Mouse (Mus musculus) G1E (cell line): ENCODE measurements around the gene Cmip. TPM values are rescaled to one million over a fixed set of nuclear protein-coding genes. Genes with fewer than 3 reads are reported as not detected.
A peak's percentile ranks its signal among the peaks of the same experiment; 100 is the strongest.

Experiments
- ATAC-seq: 2 replicates; pipeline ENCODE4 v1.8.0; 2016; ENCODE audit warnings: mild to moderate bottlenecking; ENCODE audit not compliant: insufficient number of reproducible peaks, poor library complexity, low FRiP score, severe bottlenecking; ENCODE audit errors: extremely low read depth
- DNase-seq: peaks from one replicate; pipeline ENCODE4 v3.0.0; 2012; ENCODE audit warnings: low spot score
- H3K27me3 ChIP-seq: 2 replicates; pipeline ENCODE4 v1.6.1; 2012; ENCODE audit warnings: mild to moderate bottlenecking, low read length, inconsistent platforms; ENCODE audit not compliant: insufficient read depth
- H3K36me3 ChIP-seq: replicated peaks from 2 replicates; pipeline ENCODE3; 2012; ENCODE audit warnings: mild to moderate bottlenecking, inconsistent platforms
- H3K4me1 ChIP-seq: 2 replicates; pipeline ENCODE4 v1.6.1; 2012; ENCODE audit warnings: low read depth, low read length, inconsistent platforms, mixed read lengths; ENCODE audit not compliant: insufficient read depth
- H3K4me3 ChIP-seq: 2 replicates; pipeline ENCODE4 v1.5.1; 2012; ENCODE audit warnings: low read depth, mild to moderate bottlenecking, inconsistent platforms, low read length, moderate library complexity, mixed read lengths
- H3K9me3 ChIP-seq: replicated peaks from 2 replicates; pipeline ENCODE4 v1.6.1; 2012; ENCODE audit warnings: inconsistent platforms
- CTCF ChIP-seq: IDR thresholded peaks from 2 replicates; pipeline ENCODE4 v1.5.1; 2012; ENCODE audit warnings: low read depth, low read length, inconsistent platforms, mixed read lengths
- GATA1 ChIP-seq: IDR thresholded peaks from 2 replicates; pipeline ENCODE4 v1.6.1; 2012; ENCODE audit warnings: borderline replicate concordance, low read length, inconsistent platforms, mixed read lengths
- GATA2 ChIP-seq: IDR thresholded peaks from 2 replicates; pipeline ENCODE4 v1.6.1; 2012; ENCODE audit warnings: low read depth, low read length, inconsistent platforms, borderline replicate concordance
- POLR2AphosphoS5 ChIP-seq: IDR thresholded peaks from 2 replicates; pipeline ENCODE4 v1.6.1; 2012; ENCODE audit warnings: low read depth, low read length, inconsistent platforms; ENCODE audit not compliant: insufficient replicate concordance
- TAL1 ChIP-seq: conservative IDR thresholded peaks from 2 replicates; pipeline ENCODE4 v1.6.1; 2012; ENCODE audit warnings: low read depth, low read length, inconsistent platforms, mixed read lengths
- polyA plus RNA-seq: library from polyadenylated mRNA; stranded (reverse); fragments of >175 nt; gene quantifications from 2 replicates; pipeline ENCODE4 v1.2.3, GENCODE M21; 2012
- total RNA-seq, 2 experiments: library from RNA; stranded (forward) in 1 of 2; stranded (reverse) in 1 of 2; fragments of 200-1000 nt in 1 of 2; fragments of >200 nt in 1 of 2; fragmentation: Nextera tagmentation in 1 of 2; gene quantifications; 2 replicates each; pipeline ENCODE4 v1.2.3; 2014 to 2017

The Cmip gene
- total and polyA plus RNA-seq, 3 experiments: 5.8 to 88.8 (median 65.3) TPM

GRCm38 (mm10) chr8:117297913-117298518, 41.2 kb downstream of the Cmip start:
- no peaks in the 10 kb centered on the region for H3K27me3 ChIP-seq
- TF ChIP-seq POLR2AphosphoS5: no peak
- TF ChIP-seq GATA1: no peak
- peak; percentile 88 for TF ChIP-seq TAL1
- peaks cover 85% of the 10 kb centered on the region for H3K4me1 ChIP-seq
- peak; percentile 77 for DNase-seq
- H3K9me3 ChIP-seq: no peaks in the 10 kb centered on the region
- peaks cover 64% of the 10 kb centered on the region for H3K36me3 ChIP-seq
- peak; percentile 85 for ATAC-seq
- peak overlapping the region; percentile 63; the same call in 1 of the 2 replicates for H3K4me3 ChIP-seq

GRCm38 (mm10) chr8:117299204-117299603, 42.3 kb downstream of the Cmip start:
- DNase-seq (no peak), ATAC-seq (no peak)
- Histone ChIP-seq H3K4me3 (no peak overlapping the region), H3K4me1 (peaks cover 80% of the 10 kb centered on the region), H3K36me3 (peaks cover 62% of the 10 kb centered on the region), H3K9me3 (no peaks in the 10 kb centered on the region), H3K27me3 (no peaks in the 10 kb centered on the region)
- TF ChIP-seq POLR2AphosphoS5 (no peak), CTCF (no peak), TAL1 (no peak)

- no peaks in the 10 kb centered on the region for H3K9me3 ChIP-seq
- DNase-seq: no peak
These were observed 43.3 kb downstream of the Cmip start for GRCm38 (mm10) chr8:117300188-117300587.

GRCm38 (mm10) chr8:117301457-117302041, 44.7 kb downstream of the Cmip start:
- ATAC-seq: no peak
- Histone ChIP-seq H3K27me3 (no peaks in the 10 kb centered on the region), H3K36me3 (peaks cover 59% of the 10 kb centered on the region), H3K4me1 (peaks cover 58% of the 10 kb centered on the region), H3K4me3 (no peak overlapping the region), H3K9me3 (no peaks in the 10 kb centered on the region)
- TF ChIP-seq GATA1: no peak
- no peak for TF ChIP-seq TAL1
- no peak for TF ChIP-seq GATA2
- no peak for DNase-seq

More at GRCm38 (mm10) chr8:117300188-117300587, 43.3 kb downstream of the Cmip start:
- Histone ChIP-seq H3K4me3 (no peak overlapping the region), H3K36me3 (peaks cover 60% of the 10 kb centered on the region), H3K27me3 (no peaks in the 10 kb centered on the region), H3K4me1 (peaks cover 71% of the 10 kb centered on the region)
- TF ChIP-seq CTCF (no peak), GATA2 (no peak), GATA1 (no peak), POLR2AphosphoS5 (no peak), TAL1 (no peak)
- ATAC-seq: no peak

GRCm38 (mm10) chr8:117302072-117302471, 45.2 kb downstream of the Cmip start:
- Histone ChIP-seq H3K36me3 (peaks cover 62% of the 10 kb centered on the region), H3K9me3 (no peaks in the 10 kb centered on the region), H3K4me1 (peaks cover 55% of the 10 kb centered on the region), H3K4me3 (no peak overlapping the region), H3K27me3 (no peaks in the 10 kb centered on the region)
- DNase-seq (no peak), ATAC-seq (no peak)
- TF ChIP-seq GATA2 (no peak), GATA1 (no peak), CTCF (no peak), TAL1 (no peak), POLR2AphosphoS5 (no peak)

- no peaks in the 10 kb centered on the region for H3K9me3 ChIP-seq
- no peaks in the 10 kb centered on the region for H3K27me3 ChIP-seq
- H3K4me3 ChIP-seq: no peak overlapping the region
- DNase-seq: no peak
- ATAC-seq: no peak
- TF ChIP-seq CTCF (no peak), POLR2AphosphoS5 (no peak), TAL1 (no peak), GATA2 (no peak), GATA1 (no peak)
- peaks cover 39% of the 10 kb centered on the region for H3K4me1 ChIP-seq
- H3K36me3 ChIP-seq: peaks cover 62% of the 10 kb centered on the region
These were observed 46.8 kb downstream of the Cmip start for GRCm38 (mm10) chr8:117303666-117304065.
